In genomic region chr6:31075572-31076477, GRCm38 (mm10) we compare ENCODE assay signal across 8 mouse cellular contexts.
DNase-seq lines count a peak whose midpoint lies in the region; ATAC-seq and TF ChIP-seq lines count a peak whose summit lies in the region.

No protein-coding gene starts in this region.

- H3K4me1 ChIP-seq in limb, embryonic 14.5 days (ENCODE audit: control insufficient read depth, insufficient read depth, low read length) = peaks cover 35% of the 10 kb centered on the region
- peaks cover 8% of the 10 kb centered on the region for H3K4me1 ChIP-seq in midbrain, embryonic 15.5 days

- peak overlapping the region; percentile 30; the same call in 1 of the 2 replicates for H3K4me3 ChIP-seq in gastrocnemius, adult 2 months
- no peak overlapping the region for H3K4me3 ChIP-seq in limb, embryonic 14.5 days (replicated peaks; ENCODE audit: low read length)
- no peak overlapping the region for H3K4me3 ChIP-seq in midbrain, embryonic 15.5 days

- 15% methylated on average over 13 of the region's 13 CpGs for WGBS in limb, embryonic 14.5 days
- 21% methylated on average over 13 of the region's 13 CpGs for WGBS in midbrain, embryonic 15.5 days

- peak overlapping the region; percentile 20; the same call in 1 of the 2 replicates for H3K4me2 ChIP-seq in limb, embryonic 14.5 days (replicated peaks; ENCODE audit: low read depth, low read length, severe bottlenecking)
- H3K4me2 ChIP-seq in midbrain, embryonic 15.5 days = no peak overlapping the region

- no peaks in the 10 kb centered on the region for H3K36me3 ChIP-seq in limb, embryonic 14.5 days (ENCODE audit: control insufficient read depth, insufficient read depth, low read length)
- no peaks in the 10 kb centered on the region for H3K36me3 ChIP-seq in midbrain, embryonic 15.5 days (replicated peaks)

- peak overlapping the region; percentile 86 for H3K27ac ChIP-seq in gastrocnemius, adult 2 months
- H3K27ac ChIP-seq in limb, embryonic 14.5 days (replicated peaks; ENCODE audit: low read depth, low read length) = no peak overlapping the region
- no peak overlapping the region for H3K27ac ChIP-seq in midbrain, embryonic 15.5 days

- intact Hi-C loops in left cerebral cortex, postnatal 10 days (cut with DNase I) = loop anchor here (2.0 to 10.0 kb wide), 3 partner anchors 81 to 379 kb away; no protein-coding TSS in a partner anchor
- intact Hi-C loops in left cerebral cortex, postnatal 36 days (cut with DNase I) = loop anchor here (5.0 to 10.0 kb wide), 3 partner anchors 41 to 379 kb away; partner anchors contain the start of gene Mkln1
- intact Hi-C loops in gastrocnemius, adult 2 months (cut with DNase I) = loop anchor here (2.0 to 5.0 kb wide), 3 partner anchors 41 to 101 kb away; no protein-coding TSS in a partner anchor

- no peaks in the 10 kb centered on the region for H3K9me3 ChIP-seq in limb, embryonic 14.5 days (ENCODE audit: control insufficient read depth, low read length)
- H3K9me3 ChIP-seq in midbrain, embryonic 15.5 days = no peaks in the 10 kb centered on the region

- peak; percentile 65 to 85 for DNase-seq in left cerebral cortex, postnatal 10 days (ENCODE audit: extremely low spot score in 1 of 2, low spot score in 2 of 2)
- no peak for DNase-seq in left cerebral cortex, postnatal 36 days (ENCODE audit: low spot score in 2 of 2)
- peak; percentile 88 for DNase-seq in cerebellum, postnatal 14 days
- DNase-seq in gastrocnemius, adult 2 months = peak; percentile 89
- peak; percentile 53 for DNase-seq in hindlimb bud, embryonic 11.5 days (ENCODE audit: extremely low spot score, low read depth, low spot score)
- peak; percentile 77 for DNase-seq in limb, embryonic 14.5 days (ENCODE audit: low spot score)
- DNase-seq in spleen, postnatal 10 days (ENCODE audit: low spot score in 2 of 2) = peak; percentile 17 to 73

- ATAC-seq in limb, embryonic 14.5 days (ENCODE audit: low FRiP score, low read depth) = peak; percentile 80
- ATAC-seq in midbrain, embryonic 15.5 days (replicated peaks) = peak; percentile 86

- H3K9ac ChIP-seq in limb, embryonic 14.5 days (ENCODE audit: low read depth, low read length, severe bottlenecking) = no peak overlapping the region
- no peak overlapping the region for H3K9ac ChIP-seq in midbrain, embryonic 15.5 days

- TF ChIP-seq POLR2A in limb, embryonic 14.5 days (IDR thresholded peaks at IDR 0.05; ENCODE audit: borderline replicate concordance, extremely low read depth, insufficient read depth, insufficient read length) = no peak

- H3K27me3 ChIP-seq in limb, embryonic 14.5 days (ENCODE audit: control insufficient read depth, insufficient read depth, low read length) = no peaks in the 10 kb centered on the region
- H3K27me3 ChIP-seq in midbrain, embryonic 15.5 days (replicated peaks) = no peaks in the 10 kb centered on the region

- TF ChIP-seq CTCF in gastrocnemius, adult 2 months (IDR thresholded peaks at IDR 0.05) = peak; percentile 91

Comparison
In these comparisons a context has a peak if more than half of its experiments do, and no peak if none do; other contexts are left out.
1. DNase-seq: peak in left cerebral cortex, postnatal 10 days (2 of 2), cerebellum, postnatal 14 days (2 of 2), gastrocnemius, adult 2 months (single experiment), hindlimb bud, embryonic 11.5 days (single experiment), limb, embryonic 14.5 days (single experiment) and spleen, postnatal 10 days (2 of 2); none in left cerebral cortex, postnatal 36 days (0 of 2).